Mouse (Mus musculus) frontal cortex, postnatal 14 days (tissue): ENCODE data around the gene Steap2.
"Not testable (repeated sequence)": the region's sequence is repeated elsewhere in the genome, so short reads cannot be mapped to it uniquely, and the experiment has no call there.

Experiments used
- DNase-seq, 2 experiments: peaks; one replicate each; pipeline ENCODE4 v3.0.0; 2022; ENCODE audit warnings: low spot score in 2 of 2

Gene Steap2

DNA sequence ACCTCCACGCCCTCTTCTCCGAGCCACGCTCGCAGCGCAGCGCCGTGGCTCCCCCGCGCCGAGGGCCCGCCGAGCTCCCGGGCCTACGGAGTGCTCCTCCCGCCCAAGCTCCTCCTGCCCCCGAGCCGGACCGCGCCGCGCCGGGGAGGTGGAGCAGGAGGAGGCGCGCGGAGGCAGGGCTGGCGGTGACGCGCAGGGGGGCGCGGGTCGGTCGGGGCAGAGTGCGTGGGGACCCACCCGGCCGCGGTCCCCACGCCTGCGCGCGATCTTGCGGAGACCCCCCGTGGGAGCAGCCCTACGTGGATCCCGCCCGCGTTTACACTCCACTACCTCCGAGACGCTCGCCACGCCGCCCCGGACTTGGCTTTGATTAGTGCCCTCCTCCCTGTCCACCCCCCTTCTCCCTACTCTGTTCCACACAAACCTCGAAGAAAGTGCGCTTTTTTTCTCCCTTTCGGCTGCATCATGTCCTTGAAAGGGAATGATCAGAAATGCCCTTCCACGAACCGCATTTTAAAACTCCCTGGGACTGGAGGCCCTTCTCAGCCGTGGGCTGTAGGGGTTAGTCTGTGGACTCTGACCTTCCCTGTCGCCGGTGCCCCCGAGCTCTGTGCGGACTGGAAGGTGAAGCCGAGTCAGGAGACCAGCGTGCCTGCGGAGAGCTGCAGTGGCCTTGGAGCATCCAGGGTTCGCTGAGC, at the start of gene Steap2:
Steap2 (minus strand) TSS at position 623 of the 698 bp plus-strand sequence.
- peak; percentile 7 to 14 for DNase-seq

DNA sequence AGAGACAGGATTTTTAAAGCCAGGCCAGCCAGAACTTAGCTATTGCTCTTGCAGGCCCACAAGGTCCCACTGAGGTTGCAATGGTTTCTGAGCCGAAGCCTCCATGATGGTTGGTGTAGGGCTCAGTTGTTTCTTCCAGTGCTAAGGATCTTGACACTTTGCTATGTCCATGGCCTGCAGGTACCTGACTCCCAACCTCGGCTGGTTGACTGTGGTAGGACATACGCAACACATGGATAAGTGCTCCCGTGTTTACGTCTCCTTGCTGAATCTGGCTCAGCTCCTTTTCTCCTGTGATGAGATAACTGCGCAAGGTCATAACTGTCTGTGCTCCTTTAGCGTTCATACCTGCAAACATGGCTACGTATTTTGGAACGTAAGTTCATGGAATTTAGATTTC, 40.1 kb upstream of the Steap2 start:
- no peak for DNase-seq

DNA sequence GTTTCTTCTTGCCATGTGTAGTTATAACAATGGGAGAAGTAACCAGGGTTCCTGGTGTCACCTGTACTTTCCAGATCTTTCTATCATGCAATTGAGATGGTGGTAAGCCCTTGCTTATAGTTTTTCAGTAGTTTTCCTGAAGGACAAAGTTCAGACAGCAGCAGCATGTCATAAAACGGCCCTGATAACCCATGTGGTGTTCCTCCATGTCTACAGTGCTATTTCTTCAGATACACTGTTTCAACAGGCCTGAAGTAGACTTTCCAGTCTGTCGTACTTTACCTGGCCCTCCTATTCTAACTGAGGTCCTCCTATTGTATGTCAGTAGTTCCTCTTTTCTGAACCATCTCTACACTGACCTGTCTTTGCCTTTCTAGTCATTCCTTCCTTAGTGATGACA, 38.5 kb upstream of the Steap2 start:
- no peak for DNase-seq

DNA sequence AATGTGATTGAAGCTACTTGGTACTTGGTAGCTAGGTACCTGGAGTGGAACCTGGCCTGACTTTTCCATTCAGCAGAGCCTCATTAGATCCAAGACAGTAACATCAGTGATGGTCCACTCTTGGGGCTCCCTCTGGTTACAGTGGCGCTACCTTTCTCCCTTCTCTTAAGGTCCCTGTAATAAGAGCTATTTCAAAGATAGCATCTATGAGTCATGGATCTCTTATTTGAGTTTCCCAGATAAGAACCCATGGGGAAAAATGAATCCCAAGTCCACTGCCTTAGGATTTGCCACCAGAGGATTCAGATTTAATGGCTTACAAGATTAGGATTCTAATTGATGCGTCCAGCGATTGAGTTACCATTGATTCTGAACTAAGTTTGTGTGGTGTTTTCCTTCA, 37.8 kb upstream of the Steap2 start:
- DNase-seq = no peak

DNA sequence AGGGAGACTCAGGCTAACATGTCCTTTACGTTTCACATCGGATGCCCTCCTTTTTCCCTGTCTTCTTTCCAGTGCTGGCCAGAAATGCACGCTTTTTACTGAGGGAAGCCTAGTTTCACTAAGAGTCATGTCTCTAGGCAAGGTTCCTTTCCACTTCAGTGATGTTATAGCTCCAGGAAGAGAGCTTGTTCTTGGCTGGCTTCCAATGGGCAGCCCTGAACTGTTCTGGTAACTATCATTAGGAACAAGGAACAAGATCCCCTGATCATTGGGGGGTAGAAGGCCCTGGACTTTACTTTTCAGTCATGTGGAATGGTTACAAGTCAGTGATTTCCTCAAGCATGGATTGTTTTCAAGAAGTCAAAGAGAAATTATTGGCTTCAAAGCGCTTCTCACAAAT, 35.5 kb upstream of the Steap2 start:
- no peak for DNase-seq

DNA sequence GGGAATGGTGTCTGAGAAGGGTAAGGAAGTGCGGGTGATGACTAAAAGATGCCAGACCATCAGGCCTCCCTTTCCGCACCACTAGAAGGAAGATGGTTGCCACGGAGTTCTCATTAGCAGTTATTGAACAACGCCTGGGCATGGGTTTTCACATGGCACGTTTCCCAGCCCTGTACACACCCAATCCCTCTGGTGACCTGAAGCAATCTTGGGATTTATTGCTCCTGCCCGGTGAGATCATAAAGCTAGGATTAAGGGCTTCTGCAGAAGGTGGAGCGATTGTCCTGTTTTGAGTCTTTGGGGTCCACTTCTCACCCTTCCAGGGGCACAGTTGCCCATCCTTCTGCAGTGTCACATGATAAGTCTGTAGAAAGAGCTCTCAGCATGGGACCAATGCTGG, 27.8 kb upstream of the Steap2 start:
- DNase-seq = no peak

DNA sequence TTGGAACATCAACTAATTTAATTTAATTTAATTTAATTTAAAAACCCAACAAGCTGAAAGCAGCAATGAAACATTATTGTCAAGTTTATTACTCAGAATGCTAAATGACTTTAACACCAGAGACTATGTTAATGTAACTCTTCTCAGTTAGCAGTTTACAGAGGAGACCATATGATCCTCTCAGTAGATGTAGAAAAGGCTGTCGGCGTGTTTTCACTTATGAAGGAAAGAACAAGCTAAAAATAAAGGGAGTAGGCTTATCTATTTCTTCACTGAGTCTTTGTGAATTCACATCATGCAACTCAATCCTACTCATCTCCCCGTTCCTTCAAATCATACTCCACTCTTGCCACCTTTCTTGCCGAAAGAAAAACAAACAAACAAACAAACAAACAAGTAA, 16.7 kb upstream of the Steap2 start:
- no peak for DNase-seq

DNA sequence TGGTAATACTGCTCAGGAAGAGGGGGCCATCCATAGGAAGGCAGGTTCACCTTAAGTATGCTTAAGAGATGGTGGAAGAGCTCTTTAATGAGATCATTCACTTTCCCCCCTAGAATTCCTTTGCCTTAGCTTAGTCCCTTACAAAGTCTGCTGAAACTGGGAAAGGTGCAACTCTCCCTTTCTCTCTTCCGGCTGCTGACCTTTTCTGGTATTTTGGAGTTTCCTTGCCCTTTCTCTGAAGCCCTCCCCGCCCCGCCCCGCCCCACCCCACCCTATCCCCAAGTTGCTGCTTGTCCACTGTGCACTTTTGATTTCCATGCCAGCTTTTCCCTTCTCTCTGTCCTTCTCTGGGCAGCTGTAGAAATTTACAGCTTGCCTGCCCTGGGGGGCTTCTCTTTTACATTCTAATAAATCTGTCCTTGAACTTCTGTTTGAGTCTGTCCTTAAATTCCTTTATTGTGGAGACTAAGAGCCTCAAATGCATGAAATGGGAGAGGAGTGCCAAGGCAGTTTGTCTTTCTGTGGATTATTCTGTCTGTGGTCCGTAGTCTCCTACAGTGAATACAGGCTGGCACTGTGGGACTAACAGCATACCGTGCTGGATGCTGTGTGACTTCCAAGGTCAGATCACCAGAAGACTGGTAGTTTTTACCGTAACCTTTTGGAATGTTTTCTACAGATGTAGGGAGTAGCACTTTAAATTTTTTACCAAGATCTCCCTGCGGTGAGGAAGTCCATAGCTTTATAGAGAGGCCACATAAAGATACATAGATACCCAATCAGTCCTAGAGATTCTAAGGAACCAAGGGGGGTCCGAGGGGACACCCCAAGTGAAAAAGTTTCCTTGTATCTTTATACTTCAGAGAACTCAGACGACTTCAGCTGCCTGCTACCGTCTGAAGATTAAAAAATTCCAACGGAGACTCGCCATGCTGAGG, 13.2 kb upstream of the Steap2 start:
- no peak for DNase-seq

DNA sequence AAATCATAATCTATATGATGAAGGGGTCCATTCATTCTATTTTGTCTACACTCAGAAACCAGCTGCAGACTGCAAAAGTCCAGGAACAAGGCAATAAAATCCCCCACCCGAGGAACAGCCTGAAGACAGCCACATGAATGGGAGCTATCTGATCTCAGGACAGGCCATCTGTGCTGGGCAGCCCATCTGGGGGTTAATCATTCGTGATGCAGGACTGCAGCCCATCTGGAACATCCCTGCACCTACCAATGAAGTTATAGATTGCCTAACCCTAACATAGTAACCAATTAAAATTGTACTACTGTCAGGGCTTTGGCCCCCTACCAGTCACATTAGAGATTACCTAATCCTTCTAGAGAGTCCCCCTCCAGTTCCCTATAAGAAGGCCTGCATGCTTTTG, 10.6 kb upstream of the Steap2 start:
- no peak for DNase-seq

DNA sequence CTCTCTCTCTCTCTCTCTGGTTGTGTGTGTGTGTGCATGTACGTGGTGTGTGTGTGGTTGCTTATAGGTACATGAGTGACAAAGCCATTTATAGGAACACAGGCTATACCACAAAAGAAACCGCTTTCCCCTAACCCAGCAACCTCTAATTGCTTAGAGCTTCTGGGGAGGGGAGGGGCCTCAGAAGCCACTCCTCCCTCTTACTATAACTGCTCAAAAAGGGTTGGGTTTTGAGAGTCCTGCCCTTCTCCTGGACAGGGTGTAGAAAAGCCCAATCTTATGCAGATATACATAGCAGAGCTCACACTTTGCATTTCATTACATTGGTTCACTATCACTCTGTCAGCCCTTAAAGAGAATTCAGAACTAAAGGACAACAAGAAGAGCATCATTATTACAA, 6.0 kb upstream of the Steap2 start:
- no peak for DNase-seq

DNA sequence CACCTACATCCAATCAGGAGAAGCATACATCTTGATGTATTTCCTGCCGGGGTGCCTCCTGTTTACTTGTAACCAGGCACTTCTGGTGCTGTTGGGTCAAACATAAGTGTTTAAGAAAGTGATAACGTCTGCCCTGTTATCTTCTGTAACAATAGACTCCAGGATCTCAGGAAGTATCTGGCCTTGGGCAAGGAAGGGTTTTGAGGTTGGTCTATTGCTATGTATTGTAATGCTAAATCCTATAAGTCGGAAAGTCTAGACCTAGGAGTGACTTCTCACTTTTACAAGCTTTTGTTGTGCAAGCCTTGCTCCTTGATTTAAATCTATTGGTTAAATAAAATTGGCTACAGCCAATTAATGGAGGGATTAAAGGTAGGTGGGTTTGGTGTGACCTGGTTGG, 4.5 kb upstream of the Steap2 start:
- DNase-seq = no peak

DNA sequence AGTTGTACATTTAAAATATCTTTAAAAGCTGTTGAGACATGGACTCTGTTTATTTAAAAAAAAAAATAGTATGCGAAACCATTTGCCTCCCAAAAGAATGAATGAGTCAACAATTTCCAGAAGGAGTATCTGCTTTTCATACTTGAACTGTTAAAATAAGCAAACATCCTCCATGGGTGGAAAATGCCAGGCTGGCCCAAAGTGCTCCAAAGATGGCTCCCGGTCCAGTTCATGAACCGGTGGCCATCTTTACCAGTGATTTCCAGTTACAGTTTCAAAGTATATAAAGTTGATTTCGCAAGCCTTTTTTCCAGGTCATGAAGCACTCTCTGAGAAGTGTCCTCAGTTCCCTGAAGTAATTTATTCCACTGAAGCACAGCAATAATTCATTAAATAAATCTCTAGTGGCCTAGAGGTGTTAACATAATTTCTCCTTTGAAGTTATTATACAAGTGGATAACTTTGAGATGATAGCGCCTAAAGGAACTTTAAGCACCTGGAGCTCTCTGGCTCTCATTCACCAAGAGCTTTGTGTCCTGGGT, 1.1 kb upstream of the Steap2 start:
- no peak for DNase-seq

DNA sequence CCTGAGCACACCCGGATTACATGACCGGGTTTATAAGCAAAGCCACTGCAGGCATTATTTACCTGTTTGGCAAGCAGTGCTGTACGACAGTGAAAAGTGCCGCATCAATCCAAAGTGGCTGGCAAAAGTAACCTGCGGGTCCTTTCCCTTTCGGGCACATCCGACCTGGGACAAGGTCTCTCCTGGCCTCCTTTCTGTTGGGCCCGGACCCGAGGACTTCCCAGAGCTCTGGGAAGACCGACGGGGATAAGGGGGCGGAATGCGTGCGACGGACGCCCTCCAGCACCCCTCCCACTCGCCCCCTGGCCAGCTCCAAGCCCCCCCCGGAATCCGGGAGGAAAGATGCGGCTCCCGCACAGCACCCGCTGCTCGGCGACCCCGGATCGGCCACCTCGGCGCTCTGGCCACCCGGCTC, 830 bp downstream of the Steap2 start:
- no peak for DNase-seq

DNA sequence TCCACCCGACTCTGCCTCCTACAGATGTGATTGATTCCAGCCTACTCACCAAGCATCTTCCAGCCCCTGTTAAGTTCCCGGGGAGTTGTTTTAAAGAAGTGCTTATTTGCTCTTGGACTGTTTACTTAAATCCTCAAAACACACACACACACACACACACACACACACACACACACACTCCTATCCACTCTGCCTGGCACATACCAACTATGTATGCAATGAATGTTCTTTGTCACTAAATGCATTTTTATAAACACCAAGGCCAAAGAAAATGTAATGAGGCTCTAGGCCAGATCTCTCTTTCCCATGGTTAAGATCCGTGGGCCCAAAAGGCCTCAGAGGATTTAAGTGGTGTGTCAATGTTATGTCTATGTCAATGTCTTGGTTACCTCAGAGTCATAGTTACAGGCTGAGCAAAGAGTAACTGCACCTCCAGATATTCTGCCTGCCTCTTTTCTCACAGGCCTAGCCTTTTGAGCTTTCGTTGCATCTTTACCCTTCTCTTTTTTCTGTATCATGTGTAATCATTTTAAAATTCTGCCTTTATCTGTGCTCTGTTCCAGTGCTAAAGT, 2.1 kb downstream of the Steap2 start:
- DNase-seq = no peak

DNA sequence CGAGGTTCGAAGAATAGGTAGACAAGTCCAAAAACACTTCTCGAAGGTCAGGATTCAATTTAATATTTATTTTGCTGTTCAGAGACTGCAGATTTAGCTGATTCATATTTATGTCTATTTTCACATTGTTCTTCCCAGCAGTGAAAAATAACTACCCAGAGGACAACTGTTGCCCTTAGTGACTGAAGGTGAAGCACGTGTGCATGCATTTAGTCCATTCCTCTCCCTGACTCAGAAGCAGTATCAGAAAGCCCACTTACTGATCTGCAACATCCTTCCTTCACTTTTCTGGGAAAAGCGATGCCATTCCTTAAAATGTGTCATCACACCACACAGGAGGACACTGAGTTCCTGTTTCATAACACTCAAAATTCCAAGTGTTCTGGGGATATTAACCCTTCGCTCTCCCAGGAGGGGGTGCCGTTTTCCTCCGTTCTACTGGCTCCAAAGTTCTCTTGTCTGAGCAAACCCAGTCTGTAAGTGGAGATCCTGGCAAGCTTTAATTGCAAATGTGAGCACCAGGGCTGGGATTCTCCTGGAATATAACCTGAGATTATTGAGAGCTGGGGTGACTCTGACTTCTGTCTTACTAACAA, 5.3 kb downstream of the Steap2 start:
- DNase-seq = no peak

DNA sequence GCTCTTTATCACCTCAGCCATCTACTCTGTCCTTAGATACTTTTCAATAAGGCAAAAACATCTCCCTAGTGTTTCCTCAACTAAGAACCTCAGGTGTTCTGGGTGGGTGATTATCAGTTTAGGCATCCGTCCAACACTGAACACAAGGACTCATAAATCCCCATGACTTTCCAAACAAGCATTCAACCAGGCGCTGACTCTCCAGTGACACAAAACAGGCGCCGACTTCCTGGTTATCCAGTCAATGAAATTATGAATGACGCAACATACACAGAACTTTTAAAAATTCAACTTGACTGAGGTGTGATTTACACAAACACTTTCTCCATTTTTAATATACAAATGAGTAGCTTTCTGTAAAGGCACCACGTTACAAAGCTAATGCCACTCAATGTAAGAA, 6.2 kb downstream of the Steap2 start:
- no peak for DNase-seq

DNA sequence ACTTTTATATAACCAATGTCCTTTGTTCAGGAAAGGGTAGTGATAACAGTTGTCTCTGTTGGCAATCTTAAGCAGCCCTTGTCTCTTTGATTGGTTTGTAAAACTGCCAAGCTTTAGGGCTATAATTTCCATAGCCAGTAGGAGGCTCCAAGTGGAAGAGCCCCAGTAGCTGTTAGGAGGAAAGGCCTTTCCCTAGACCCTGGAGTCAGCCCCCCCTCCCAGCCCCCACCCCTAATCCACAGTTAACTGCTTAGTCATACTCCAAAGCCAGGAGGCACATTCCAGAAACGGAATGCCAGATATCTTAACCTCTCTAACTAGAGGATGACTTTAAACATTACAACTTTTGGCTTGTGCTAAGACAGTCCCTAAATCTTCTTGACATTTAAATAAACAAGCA, 7.4 kb downstream of the Steap2 start:
- DNase-seq = no peak

DNA sequence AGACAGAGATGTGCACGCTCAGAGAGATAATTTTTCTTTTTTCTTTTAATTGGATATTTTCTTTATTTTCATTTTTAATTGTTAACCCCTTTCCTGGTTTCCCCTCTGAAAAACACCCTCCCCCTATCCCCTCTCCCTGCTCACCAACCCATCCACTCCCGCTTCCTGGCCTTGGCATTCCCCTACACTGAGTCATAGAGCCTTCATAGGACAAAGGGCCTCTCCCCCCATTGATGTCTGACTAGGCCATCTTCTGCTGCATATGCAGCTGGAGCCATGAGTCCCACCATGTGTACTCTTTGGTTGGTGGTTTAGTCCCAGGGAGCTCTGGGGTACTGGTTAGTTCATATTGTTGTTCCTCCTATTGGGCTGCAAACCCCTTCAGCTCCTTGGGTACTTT, 9.4 kb downstream of the Steap2 start:
- not testable (repeated sequence) for DNase-seq

DNA sequence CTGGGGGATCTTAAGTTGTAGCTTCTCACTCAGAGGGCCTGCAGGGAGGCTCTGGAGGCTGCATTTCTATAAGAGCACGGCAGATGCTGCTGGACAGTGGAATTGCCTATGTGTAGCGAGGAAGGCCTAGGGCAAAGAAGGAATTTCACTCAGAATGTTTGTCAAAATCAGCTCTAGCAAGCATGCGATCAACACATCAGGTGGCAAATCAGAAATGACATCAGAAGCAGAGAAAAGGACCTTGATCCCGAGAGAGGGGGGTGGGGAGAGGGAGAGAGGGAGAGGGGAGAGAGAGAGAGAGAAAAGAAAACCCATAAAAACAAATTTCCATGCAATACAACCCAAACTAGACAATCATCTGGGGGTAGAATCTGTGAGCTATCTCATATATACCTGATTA, 11.1 kb downstream of the Steap2 start:
- no peak for DNase-seq

DNA sequence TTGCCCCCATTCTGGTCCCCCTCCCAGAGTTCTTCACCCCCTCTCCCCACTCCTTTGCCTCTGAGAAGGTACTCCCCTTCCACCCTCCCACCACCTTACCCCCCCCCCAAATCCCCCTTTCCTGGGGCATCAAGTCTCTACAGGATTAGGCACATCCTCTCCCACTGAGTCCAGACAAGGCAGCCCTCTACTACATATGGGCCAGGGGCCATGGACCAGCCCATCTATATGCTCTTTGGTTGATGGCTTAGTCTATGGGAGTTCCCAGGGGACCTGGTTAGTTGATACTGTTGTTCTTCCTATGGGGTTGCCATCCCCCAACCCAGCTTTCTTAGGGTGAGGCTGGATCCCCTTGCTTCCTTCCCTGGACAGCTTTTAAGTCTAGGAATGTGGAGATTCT, 14.9 kb downstream of the Steap2 start:
- no peak for DNase-seq

DNA sequence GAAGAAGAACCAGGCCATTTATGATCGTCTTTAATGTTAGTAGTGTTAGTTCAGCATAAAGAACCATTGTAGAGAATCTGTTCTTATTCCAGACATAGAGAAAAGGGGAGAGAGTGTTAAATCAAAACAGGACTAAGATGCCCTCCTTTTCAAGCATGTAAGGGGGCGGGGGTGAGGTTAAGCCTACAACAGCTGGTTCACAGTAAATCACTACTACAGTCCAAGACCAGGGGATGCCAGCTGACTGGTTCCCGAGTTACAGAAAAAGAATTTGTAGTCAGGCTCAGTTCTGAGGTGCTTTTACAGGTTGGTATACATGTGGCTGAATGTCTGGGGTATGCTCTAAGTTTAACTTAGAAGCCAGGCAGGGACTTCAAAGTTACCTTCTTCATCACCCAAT, 18.3 kb downstream of the Steap2 start:
- DNase-seq = no peak

DNA sequence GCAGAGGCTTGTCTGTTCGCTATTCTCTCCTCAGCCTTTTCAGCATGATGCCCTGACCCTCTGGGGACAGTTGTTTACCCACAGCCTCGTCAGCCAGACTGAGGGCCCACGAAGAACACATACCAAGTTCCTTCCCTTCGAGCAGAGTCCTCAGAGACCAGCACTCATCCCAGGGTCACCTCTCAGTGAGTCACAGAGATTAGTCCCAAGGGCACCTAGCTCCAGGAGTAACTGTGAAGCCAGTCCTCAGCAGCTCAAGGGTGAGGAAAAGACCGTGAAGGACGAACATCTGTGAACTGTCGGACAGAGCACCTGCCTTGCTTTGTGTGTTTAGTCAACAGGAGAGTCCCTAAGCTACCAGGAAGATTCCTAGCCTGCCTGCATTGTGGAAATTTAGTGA, 25.5 kb downstream of the Steap2 start:
- DNase-seq = no peak
